Mouse (Mus musculus): Measurements from ENCODE around the gene Scaf1. TPM values are rescaled to one million over a fixed set of nuclear protein-coding genes. Genes with fewer than 3 reads are reported as not detected.

Scaf1 gene
- polyA plus RNA-seq, 1 experiment: 56.7 TPM

GRCm38 (mm10) chr7:45050945-45051600, 34.9 kb upstream of the Scaf1 start:
- H3K4me3 ChIP-seq: peak overlapping the region; percentile 58
- peak overlapping the region; percentile 98 for H3K4me2 ChIP-seq (ENCODE audit: low read depth)
- H3K36me3 ChIP-seq (ENCODE audit: control insufficient read depth, insufficient read depth): no peaks in the 10 kb centered on the region
- H3K27me3 ChIP-seq (ENCODE audit: control insufficient read depth, insufficient read depth, insufficient read length): no peaks in the 10 kb centered on the region
- H3K79me2 ChIP-seq (ENCODE audit: control insufficient read depth, insufficient read depth): peaks cover 13% of the 10 kb centered on the region
- TF ChIP-seq MYOD1 (IDR thresholded peaks at IDR 0.05; ENCODE audit: control insufficient read depth in 1 of 3, insufficient read length in 2 of 3, low read depth in 2 of 3) (no peak), CEBPB (IDR thresholded peaks at IDR 0.05; ENCODE audit: insufficient read depth, poor library complexity, severe bottlenecking) (no peak), MAX (IDR thresholded peaks at IDR 0.05; ENCODE audit: low read depth) (no peak), POLR2AphosphoS2 (IDR thresholded peaks at IDR 0.05; ENCODE audit: insufficient read length, low read depth) (no peak), USF1 (IDR thresholded peaks at IDR 0.05; ENCODE audit: low read depth) (no peak), E2F4 (IDR thresholded peaks at IDR 0.05; ENCODE audit: insufficient read depth) (no peak), TCF12 (IDR thresholded peaks at IDR 0.05; ENCODE audit: insufficient read depth, poor library complexity, severe bottlenecking) (no peak)
- no peak overlapping the region for H3ac ChIP-seq (ENCODE audit: control insufficient read depth, insufficient read length)

- Histone ChIP-seq H3K79me2 (ENCODE audit: control insufficient read depth, insufficient read depth) (peaks cover 13% of the 10 kb centered on the region), H3K4me2 (ENCODE audit: low read depth) (no peak overlapping the region), H3K27me3 (ENCODE audit: control insufficient read depth, insufficient read depth, insufficient read length) (no peaks in the 10 kb centered on the region), H3K4me3 (no peak overlapping the region), H3ac (ENCODE audit: control insufficient read depth, insufficient read length) (no peak overlapping the region), H3K36me3 (ENCODE audit: control insufficient read depth, insufficient read depth) (peaks cover 4% of the 10 kb centered on the region)
- TF ChIP-seq POLR2AphosphoS2 (IDR thresholded peaks at IDR 0.05; ENCODE audit: insufficient read length, low read depth) (no peak), MYOD1 (IDR thresholded peaks at IDR 0.05; ENCODE audit: control insufficient read depth in 1 of 3, insufficient read length in 2 of 3, low read depth in 2 of 3) (no peak), REST (IDR thresholded peaks at IDR 0.05; ENCODE audit: insufficient read depth, insufficient read length) (no peak), TCF3 (IDR thresholded peaks at IDR 0.05; ENCODE audit: insufficient read length, low read depth) (no peak), SRF (IDR thresholded peaks at IDR 0.05; ENCODE audit: control insufficient read depth, insufficient read length, low read depth) (no peak), USF1 (IDR thresholded peaks at IDR 0.05; ENCODE audit: low read depth) (no peak), MYOG (IDR thresholded peaks at IDR 0.05; ENCODE audit: control insufficient read depth in 1 of 3, insufficient read depth in 1 of 3, insufficient read length in 2 of 3, low read depth in 2 of 3) (no peak), CEBPB (IDR thresholded peaks at IDR 0.05; ENCODE audit: insufficient read depth, poor library complexity, severe bottlenecking) (no peak), POLR2A (IDR thresholded peaks at IDR 0.05; ENCODE audit: insufficient read length, low read depth) (no peak), E2F4 (IDR thresholded peaks at IDR 0.05; ENCODE audit: insufficient read depth) (no peak)
These were observed 32.9 kb upstream of the Scaf1 start for GRCm38 (mm10) chr7:45048923-45049657.

GRCm38 (mm10) chr7:45048001-45048890, 32.1 kb upstream of the Scaf1 start:
- TF ChIP-seq TCF12 (IDR thresholded peaks at IDR 0.05; ENCODE audit: insufficient read depth, poor library complexity, severe bottlenecking) (no peak), CEBPB (IDR thresholded peaks at IDR 0.05; ENCODE audit: insufficient read depth, poor library complexity, severe bottlenecking) (no peak), TCF3 (IDR thresholded peaks at IDR 0.05; ENCODE audit: insufficient read length, low read depth) (no peak), SRF (IDR thresholded peaks at IDR 0.05; ENCODE audit: control insufficient read depth, insufficient read length, low read depth) (no peak), REST (IDR thresholded peaks at IDR 0.05; ENCODE audit: insufficient read depth, insufficient read length) (no peak)
- H3K27me3 ChIP-seq (ENCODE audit: control insufficient read depth, insufficient read depth, insufficient read length): no peaks in the 10 kb centered on the region
- peaks cover 13% of the 10 kb centered on the region for H3K79me2 ChIP-seq (ENCODE audit: control insufficient read depth, insufficient read depth)
- peaks cover 9% of the 10 kb centered on the region for H3K36me3 ChIP-seq (ENCODE audit: control insufficient read depth, insufficient read depth)
- H3K4me2 ChIP-seq (ENCODE audit: low read depth): no peak overlapping the region
- no peak overlapping the region for H3ac ChIP-seq (ENCODE audit: control insufficient read depth, insufficient read length)
- H3K4me3 ChIP-seq: no peak overlapping the region

DNA sequence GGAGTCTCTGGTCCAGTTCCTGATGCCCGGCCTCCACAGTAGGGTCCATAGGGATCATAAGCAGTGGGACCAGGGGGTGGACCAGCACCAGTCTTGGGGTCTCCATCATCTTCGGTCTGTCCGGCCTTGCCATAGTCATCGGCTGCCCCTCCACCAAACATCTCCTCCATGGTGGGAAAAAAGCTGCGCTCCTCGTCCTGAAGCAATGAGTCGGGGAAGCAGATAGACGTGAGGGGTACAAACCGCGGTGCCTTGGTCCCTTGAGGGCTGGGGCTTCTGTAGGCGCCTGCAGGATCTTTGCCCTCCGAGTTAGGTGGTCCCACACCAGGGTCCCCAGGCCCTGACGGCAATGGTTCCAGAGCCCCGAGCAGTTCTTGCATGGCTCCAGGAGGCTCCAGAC, 31.3 kb upstream of the Scaf1 start:
- H3K4me3 ChIP-seq: no peak overlapping the region
- H3K27me3 ChIP-seq (ENCODE audit: control insufficient read depth, insufficient read depth, insufficient read length): no peaks in the 10 kb centered on the region
- H3K79me2 ChIP-seq (ENCODE audit: control insufficient read depth, insufficient read depth): peaks cover 13% of the 10 kb centered on the region
- TF ChIP-seq MYOD1 (IDR thresholded peaks at IDR 0.05; ENCODE audit: control insufficient read depth in 1 of 3, insufficient read length in 2 of 3, low read depth in 2 of 3): no peak
- TF ChIP-seq TCF3 (IDR thresholded peaks at IDR 0.05; ENCODE audit: insufficient read length, low read depth): no peak
- TF ChIP-seq TCF12 (IDR thresholded peaks at IDR 0.05; ENCODE audit: insufficient read depth, poor library complexity, severe bottlenecking): no peak
- TF ChIP-seq POLR2AphosphoS2 (IDR thresholded peaks at IDR 0.05; ENCODE audit: insufficient read length, low read depth): no peak
- no peak for TF ChIP-seq E2F4 (IDR thresholded peaks at IDR 0.05; ENCODE audit: insufficient read depth)
- TF ChIP-seq CEBPB (IDR thresholded peaks at IDR 0.05; ENCODE audit: insufficient read depth, poor library complexity, severe bottlenecking): no peak
- TF ChIP-seq POLR2A (IDR thresholded peaks at IDR 0.05; ENCODE audit: insufficient read length, low read depth): no peak
- TF ChIP-seq SRF (IDR thresholded peaks at IDR 0.05; ENCODE audit: control insufficient read depth, insufficient read length, low read depth): no peak
- TF ChIP-seq USF1 (IDR thresholded peaks at IDR 0.05; ENCODE audit: low read depth): no peak
- no peak for TF ChIP-seq REST (IDR thresholded peaks at IDR 0.05; ENCODE audit: insufficient read depth, insufficient read length)
- no peak for TF ChIP-seq MYOG (IDR thresholded peaks at IDR 0.05; ENCODE audit: control insufficient read depth in 1 of 3, insufficient read depth in 1 of 3, insufficient read length in 2 of 3, low read depth in 2 of 3)
- TF ChIP-seq MAX (IDR thresholded peaks at IDR 0.05; ENCODE audit: low read depth): no peak
- no peak overlapping the region for H3ac ChIP-seq (ENCODE audit: control insufficient read depth, insufficient read length)
- H3K4me2 ChIP-seq (ENCODE audit: low read depth): no peak overlapping the region
- peaks cover 9% of the 10 kb centered on the region for H3K36me3 ChIP-seq (ENCODE audit: control insufficient read depth, insufficient read depth)

All from myocyte (in vitro differentiated cells).